Mouse (Mus musculus) forebrain, embryonic 10.5 days (tissue): ENCODE measurements around the gene Pdia5. TPM values are rescaled to one million over a fixed set of nuclear protein-coding genes. Genes with fewer than 3 reads are reported as not detected.

ENCODE experiments used
- DNase-seq: peaks from one replicate; pipeline ENCODE4 v3.0.0-alpha.2; 2017; ENCODE audit warnings: low spot score; ENCODE audit errors: extremely low spot score
- H3K27ac ChIP-seq: fragments of 300-500 bp; sonication (generic); 2 replicates; pipeline ENCODE4 v1.5.1; 2016; ENCODE audit warnings: mild to moderate bottlenecking
- H3K27me3 ChIP-seq: fragments of 300-500 bp; sonication (generic); 2 replicates; pipeline ENCODE4 v1.6.1; 2016; ENCODE audit warnings: mild to moderate bottlenecking; ENCODE audit not compliant: poor library complexity, severe bottlenecking
- H3K36me3 ChIP-seq: fragments of 300-500 bp; sonication (generic); replicated peaks from 2 replicates; pipeline ENCODE4 v1.6.1; 2016; ENCODE audit warnings: mild to moderate bottlenecking, moderate library complexity
- H3K4me1 ChIP-seq: fragments of 300-500 bp; sonication (generic); 2 replicates; pipeline ENCODE4 v1.6.1; 2016
- H3K4me3 ChIP-seq: fragments of 300-500 bp; sonication (generic); 2 replicates; pipeline ENCODE4 v1.5.1; 2016; ENCODE audit warnings: mild to moderate bottlenecking, moderate library complexity
- H3K9me3 ChIP-seq: fragments of 300-500 bp; sonication (generic); 2 replicates; pipeline ENCODE4 v1.6.1; 2016; ENCODE audit warnings: mild to moderate bottlenecking, moderate library complexity
- WGBS: fragments of 180-500 bp; shearing (Covaris S2); methylation state at CpG from one replicate; pipeline ENCODE4 v1.1.7; 2016; 5-methylcytosine and 5-hydroxymethylcytosine counted together
- microRNA-seq: library from miRNA; unstranded; fragments of <30 nt; microRNA quantifications from one replicate; pipeline ENCODE4, GENCODE M21; 2017
- polyA plus RNA-seq: library from polyadenylated mRNA; unstranded; fragments of >200 nt; fragmentation: Nextera tagmentation; extraction: Ambion mirVana; gene quantifications from 2 replicates; pipeline ENCODE4 v1.2.1, GENCODE M21; 2016

Pdia5 gene
- polyA plus RNA-seq, 1 experiment from 2014 or later, result 19.1 TPM

- peak within 1 kb of the TSS; percentile 92 for H3K27ac ChIP-seq
- H3K4me3 ChIP-seq, result peak within 1 kb of the TSS; percentile 78
- DNase-seq, result peak; percentile 96
- H3K9me3 ChIP-seq, result no peaks in the 10 kb centered on the region
- WGBS, result under 1% methylated on average over 67 of the region's 67 CpGs
- no peaks in the 10 kb centered on the region for H3K27me3 ChIP-seq
- H3K4me1 ChIP-seq, result peaks cover 23% of the 10 kb centered on the region
- peaks cover 13% of the 10 kb centered on the region for H3K36me3 ChIP-seq
These were observed 127.3 kb downstream of the Pdia5 start, which contains the start of gene Sec22a for GRCm38 (mm10) chr16:35363150-35364062. Gene Sec22a (minus strand): TSS chr16:35363918.

DNA sequence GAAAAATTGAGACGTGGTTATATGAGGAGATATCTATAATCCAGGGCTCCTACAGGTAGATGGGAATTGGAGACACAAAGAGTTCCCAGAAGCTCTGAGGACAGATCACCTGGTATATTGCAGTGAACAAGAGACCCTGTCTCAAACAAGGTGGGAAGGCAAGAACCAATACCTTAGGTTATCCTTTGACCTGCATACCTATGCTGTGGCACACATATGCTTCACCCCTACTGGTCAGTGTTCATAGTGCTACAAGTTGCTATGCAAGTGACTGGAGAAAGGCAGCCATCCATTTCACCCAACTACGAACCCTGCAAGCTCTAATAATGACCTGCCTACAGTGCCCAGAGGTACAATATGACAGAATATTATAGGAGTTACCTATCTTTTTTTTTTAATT is 128.5 kb downstream of the Pdia5 start:
- no peaks in the 10 kb centered on the region for H3K27me3 ChIP-seq
- 90% methylated on average over 2 of the region's 2 CpGs for WGBS
- no peak for DNase-seq
- H3K4me3 ChIP-seq, result no peak overlapping the region
- H3K27ac ChIP-seq, result no peak overlapping the region
- H3K9me3 ChIP-seq, result no peaks in the 10 kb centered on the region
- H3K36me3 ChIP-seq, result peaks cover 13% of the 10 kb centered on the region
- peaks cover 23% of the 10 kb centered on the region for H3K4me1 ChIP-seq

- Histone ChIP-seq H3K27ac (no peak overlapping the region), H3K4me1 (peaks cover 32% of the 10 kb centered on the region), H3K36me3 (peaks cover 13% of the 10 kb centered on the region), H3K9me3 (no peaks in the 10 kb centered on the region), H3K27me3 (no peaks in the 10 kb centered on the region), H3K4me3 (no peak overlapping the region)
- peak; percentile 65 for DNase-seq
- 28% methylated on average over 6 of the region's 6 CpGs for WGBS
These were observed 130.1 kb downstream of the Pdia5 start for GRCm38 (mm10) chr16:35360593-35360992.

DNA sequence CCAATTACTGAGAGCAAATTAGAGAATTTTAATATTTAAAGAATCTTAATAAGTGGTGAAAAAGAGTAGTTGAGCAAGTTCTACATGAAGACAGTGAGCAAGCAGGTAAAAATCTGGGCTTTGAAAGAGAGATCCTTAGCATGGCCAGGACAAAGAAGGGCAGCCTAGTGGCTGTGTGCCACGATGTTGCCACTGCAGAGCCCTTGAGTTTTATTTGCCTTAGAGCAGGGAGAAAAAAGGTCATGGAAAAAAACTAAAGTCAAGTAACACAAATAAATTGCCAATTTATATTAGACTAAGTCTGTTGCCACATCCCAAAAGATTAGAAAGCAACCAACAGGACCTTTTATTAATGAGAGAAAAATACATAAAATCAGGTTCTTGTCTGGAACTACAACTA is 133.2 kb downstream of the Pdia5 start:
- H3K9me3 ChIP-seq, result no peaks in the 10 kb centered on the region
- DNase-seq, result no peak
- peaks cover 21% of the 10 kb centered on the region for H3K36me3 ChIP-seq
- H3K27me3 ChIP-seq, result no peaks in the 10 kb centered on the region
- H3K4me3 ChIP-seq, result no peak overlapping the region
- no peak overlapping the region for H3K27ac ChIP-seq
- WGBS, result 88% methylated on average over 1 of the region's 1 CpGs
- peaks cover 14% of the 10 kb centered on the region for H3K4me1 ChIP-seq

Small RNA genes lying within 50 kb of the gene (microRNA-seq; reads per million reads assigned to microRNA genes)
- not detected for gene Gm25548

Other genes with a start within 250 kb of the Pdia5 start
- 37.1 and 40.5 TPM in 2 replicates for gene Sec22a, start 127.0 kb downstream of the Pdia5 start, polyA plus RNA-seq
- gene Sema5b, start 50.3 kb upstream of the Pdia5 start, polyA plus RNA-seq, result 35.7 and 37.5 TPM in 2 replicates